Mouse (Mus musculus): ENCODE measurements around the gene Myo16.

Gene Myo16

DNA sequence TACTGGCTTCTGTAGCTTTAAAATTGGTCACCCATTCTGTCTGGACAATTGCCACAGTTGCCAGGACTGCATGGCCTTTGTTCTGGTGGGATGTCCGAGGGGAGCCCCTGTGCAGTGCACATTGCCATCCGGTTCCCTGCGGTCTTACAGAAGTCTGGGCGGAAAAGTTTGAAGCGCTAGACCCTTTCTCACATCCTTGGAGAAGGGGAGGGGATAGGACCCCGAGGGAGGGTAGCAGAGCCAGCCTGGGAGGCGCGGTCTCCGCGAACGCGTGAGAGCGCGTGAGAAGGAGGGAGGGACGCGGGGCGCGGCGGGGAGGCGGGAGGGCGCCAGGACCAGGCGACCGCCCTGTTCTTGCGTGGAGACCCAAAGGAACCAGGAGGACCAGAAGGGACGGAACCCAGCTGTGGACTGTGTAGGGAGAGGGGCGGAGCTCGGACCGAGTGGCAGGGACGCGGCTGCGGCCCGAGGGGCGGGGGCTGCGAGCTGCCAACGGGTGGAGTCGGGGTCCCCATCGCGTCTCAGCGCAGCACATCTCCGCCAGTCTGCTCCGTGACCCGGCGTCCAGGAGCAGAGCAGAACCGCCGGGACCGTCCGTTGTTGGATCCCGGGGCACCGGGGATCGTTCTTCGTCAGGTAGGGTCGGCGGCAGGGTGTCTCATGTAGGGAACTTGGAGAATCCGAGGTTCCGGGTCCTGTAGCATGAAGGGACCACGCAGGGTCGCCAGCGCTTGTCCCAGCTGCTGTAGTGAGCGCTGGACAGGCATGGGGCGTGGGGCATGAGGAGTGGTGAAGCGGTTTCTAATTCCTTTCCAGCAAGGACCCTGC is at the start of gene Myo16:
Gene Myo16, plus strand, starts transcription at position 301 of the 828 bp plus-strand sequence.
- DNase-seq (ENCODE audit: low read depth, low spot score): peak; percentile 40

DNA sequence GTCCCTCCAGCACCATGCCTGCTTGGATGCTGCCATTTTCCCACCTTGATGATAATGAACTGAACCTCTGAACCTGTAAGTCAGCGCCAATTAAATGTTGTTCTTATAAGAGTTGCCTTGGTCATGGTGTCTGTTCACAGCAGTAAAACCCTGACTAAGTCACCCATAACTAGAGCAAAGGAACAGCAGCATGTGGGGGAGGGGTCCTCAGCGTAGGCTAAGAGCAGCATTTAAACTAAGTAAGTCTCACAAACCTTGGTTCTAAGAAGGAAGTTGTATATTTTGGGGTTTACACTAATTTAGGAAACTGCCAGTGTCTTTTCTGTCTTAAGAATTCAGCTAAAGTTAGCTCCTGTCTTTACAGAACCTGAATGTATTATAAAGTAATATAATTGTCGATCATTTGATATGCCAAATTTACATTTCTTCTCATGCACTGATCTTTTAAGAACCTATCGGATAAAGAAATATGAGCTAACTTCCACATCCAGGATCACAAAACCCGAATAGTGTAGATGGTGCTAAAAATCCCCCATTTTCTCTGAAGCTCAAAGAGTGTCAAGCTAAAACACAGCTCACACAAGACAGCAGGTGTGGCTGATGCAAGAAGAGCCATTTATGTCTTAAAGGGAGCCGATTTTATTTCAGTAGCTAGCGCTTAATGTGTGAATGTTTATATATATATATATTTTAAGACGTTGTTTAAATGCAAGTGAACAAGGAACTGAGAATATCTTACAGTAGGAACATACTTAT is 45.0 kb upstream of the Myo16 start:
- DNase-seq (ENCODE audit: low read depth, low spot score): no peak

DNA sequence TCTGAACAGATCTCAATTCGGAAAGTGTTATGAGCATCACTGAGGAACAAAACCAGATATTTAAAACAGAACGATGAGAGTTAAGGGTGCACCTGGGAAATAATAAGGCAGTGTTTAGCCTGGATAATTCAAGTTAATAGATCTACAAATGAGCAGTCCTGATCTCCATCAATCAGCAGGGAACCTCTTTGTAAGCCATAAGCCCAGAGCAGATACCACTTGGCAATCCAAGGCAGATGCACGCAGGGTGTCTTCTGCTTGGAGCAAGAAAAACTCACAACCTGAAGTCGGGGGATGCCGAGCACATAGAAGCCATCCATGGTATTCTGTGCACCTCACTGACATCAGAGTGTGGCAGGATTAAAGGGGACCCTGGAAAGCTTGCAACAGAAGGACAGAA is 31.0 kb upstream of the Myo16 start:
- no peak for DNase-seq (ENCODE audit: low read depth, low spot score)

DNA sequence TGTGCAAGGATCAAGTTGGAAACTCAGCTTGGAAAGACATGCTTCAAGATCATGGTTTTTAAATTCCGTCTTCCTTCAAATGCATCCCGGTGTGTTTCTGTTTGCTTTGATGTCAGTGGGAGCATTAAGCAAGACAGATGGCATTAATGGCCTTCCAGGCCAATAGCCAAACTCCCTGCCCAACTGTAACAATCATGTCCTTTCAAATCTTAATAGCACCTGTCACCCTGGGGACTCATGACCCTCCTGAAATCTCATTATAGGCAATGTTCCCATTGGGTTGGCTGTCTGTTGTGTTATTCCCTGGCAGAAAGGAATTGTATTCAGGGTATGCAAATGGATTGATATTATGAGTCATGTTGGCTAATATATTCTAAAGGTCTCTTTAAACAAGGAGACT is 30.3 kb upstream of the Myo16 start:
- DNase-seq (ENCODE audit: low read depth, low spot score): no peak

DNA sequence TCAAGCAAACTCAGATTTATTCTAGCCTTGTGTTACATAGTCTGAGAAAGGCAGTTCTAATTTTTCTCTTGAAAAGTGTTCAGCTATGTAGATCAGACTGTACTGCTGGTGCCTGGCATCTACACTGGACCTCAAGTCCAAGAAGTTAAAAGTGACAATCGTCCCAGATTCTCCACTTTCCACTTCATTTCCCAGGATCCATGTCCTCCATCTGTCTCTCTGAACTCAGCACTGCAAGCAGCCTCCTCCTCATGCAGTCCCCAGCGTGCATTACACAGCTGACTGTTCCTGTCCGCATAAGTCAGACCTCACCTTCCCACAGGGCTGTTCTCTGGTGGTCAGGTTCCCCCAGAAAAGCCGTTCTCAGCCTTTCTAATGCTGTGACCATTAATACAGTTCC is 28.0 kb upstream of the Myo16 start:
- no peak for DNase-seq (ENCODE audit: low read depth, low spot score)

DNA sequence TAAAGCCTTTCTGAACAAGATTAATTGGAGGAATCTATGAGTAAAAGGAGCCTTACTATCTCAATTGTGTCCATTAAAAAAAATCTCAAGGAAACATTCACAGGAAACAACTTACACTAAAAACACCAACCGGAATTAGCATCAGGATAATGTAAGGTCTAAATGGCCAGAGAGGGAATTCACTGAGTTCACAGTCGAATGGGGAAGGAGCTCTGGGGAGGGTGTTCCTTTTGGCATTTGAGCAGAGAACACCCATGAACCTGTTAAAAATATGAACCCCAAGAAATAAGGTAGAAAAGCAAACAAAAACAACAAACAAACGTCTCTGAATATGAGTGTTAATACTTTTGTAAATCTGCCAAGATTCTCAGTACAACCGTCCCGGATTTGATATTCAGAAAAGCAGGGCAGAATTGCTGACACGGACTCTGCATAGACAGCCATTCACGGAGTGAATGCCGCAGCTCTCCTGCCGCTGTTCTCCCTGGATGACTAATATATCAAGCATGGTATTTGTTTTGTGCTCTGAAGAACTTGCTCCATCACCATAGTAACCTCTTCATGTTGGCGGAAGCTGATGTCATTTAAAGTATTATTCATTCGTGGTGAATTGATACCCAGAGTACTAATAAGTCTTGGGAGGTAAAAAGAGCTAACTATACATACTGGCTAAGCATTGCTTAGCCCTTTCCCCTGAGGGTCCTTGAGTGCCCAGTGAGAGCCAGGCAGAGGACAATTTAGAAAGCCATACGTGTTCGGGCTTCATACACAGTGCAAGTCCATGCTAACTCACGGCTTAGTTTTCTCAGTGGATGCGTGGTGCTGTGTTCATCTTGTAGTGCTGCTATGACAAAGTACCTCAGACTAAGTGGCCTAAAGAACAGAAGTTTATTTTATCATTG is 22.9 kb upstream of the Myo16 start:
- no peak for DNase-seq (ENCODE audit: low read depth, low spot score)

DNA sequence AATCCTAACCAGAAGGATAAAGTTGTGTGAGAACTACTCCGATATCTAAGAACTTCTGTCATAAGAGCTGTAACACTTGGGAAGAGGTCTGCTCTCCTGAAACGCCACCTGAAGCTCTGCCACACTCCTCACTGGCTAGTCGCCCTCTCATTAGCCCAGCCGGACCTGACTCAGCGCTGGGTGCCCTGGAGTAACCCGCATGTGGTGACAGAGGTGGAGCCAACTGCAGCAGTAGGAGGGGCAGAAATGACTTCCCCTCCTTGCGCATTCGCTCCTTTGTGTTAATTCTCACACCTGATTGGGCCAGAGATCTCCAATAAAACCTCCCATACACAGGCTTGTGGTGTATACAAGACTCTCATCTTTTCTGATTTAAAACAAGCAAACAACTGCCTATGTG is 14.2 kb upstream of the Myo16 start:
- peak; percentile 9 for DNase-seq (ENCODE audit: low read depth, low spot score)

DNA sequence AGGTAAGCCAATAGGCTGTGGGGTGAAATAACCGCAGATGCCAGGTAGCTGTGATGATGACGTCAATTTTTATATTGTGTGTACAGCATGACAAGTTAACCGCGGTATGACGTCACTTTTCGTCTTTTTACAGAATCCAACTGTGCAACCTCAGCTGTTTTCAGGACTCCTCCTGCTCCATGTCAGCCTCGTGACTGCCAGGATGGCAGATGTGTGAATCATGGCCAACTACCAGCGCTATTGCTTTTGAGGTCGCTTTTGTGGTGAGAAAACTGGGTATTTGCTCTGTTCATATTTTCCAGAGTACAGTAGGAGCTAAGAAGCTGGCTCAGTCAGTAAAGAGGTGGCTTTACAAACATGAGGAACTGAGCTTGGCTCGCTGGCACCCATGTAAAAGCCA is 9.8 kb upstream of the Myo16 start:
- DNase-seq (ENCODE audit: low read depth, low spot score): no peak

DNA sequence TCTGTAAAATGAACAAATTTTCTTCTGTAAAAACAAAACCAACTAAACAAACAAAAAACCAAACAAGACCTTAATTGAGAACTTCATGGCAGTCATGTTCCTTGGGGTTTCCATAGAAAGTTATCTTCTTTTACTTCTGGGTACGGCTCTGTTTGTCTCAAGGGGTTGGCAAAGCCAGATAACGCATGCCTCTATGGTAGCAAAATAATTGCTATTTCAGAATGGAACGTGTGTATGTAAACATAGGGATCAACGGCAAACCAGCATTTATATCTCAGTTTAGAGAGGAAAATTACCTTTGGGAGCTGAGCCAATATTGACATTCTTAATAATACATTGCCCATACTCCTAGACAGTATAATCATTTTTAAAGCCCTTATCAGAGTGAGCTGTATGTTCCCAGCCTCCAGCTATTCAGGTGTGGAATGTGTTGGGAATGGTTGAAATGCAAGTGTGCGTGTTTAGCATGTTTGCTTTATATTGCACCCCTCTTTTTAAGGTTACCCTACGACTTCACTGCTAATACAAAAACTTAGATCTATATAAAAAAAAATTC is 1.9 kb upstream of the Myo16 start:
- no peak for DNase-seq (ENCODE audit: low read depth, low spot score)

DNA sequence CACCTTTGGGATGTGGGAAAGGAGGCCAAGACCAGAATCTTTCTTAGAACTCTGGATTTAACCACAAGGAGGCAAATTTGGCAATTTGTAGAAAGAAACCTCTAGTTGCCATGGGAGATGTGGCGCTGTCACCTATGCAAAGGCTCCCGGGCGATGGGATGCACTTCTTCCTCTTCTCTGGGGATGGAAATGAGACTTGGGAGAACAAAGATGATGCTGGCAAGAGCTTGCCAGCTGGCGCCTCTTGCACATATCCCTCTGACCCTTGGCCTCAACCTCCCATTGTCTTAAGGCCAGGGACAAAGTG is 681 bp downstream of the Myo16 start:
- DNase-seq (ENCODE audit: low read depth, low spot score): peak; percentile 10

DNA sequence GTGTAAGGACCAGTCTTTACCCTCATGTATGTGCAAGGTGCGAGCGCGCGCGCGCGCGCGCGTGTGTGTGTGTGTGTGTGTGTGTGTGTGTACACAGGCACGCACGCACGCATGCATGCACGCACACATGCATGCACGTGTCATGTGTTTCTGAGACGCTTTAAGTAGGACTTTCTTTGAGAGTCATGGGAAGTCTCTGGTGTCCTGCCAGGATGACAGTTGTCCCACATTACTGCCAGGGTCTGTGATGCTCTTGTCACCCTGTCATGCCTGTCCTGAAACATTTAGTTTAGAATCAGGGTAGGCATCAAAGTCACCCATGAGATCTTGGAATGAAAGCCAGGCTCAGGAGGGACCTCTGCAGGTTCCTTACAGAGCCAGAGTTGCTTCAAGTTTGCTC is 1.4 kb downstream of the Myo16 start:
- no peak for DNase-seq (ENCODE audit: low read depth, low spot score)

DNA sequence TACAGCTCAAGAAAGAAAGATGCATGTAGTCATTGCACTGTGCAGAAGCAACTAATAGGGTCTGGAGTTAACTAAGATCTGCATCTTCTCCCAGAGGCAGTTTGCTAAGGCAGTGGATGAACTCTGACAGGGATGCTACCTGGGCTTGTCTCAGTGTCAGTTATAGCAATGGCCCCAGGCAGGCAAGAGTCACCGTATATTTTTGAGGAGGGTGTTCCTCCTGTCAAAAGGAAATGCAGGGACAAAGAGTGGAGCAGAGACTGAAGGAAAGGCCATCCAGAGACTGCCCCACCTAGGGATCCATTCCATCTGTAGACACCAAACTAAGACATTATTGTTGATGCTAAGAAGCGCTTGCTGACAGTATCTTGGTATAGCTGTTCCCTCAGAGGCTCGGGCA is 7.4 kb downstream of the Myo16 start:
- no peak for DNase-seq (ENCODE audit: low read depth, low spot score)

DNA sequence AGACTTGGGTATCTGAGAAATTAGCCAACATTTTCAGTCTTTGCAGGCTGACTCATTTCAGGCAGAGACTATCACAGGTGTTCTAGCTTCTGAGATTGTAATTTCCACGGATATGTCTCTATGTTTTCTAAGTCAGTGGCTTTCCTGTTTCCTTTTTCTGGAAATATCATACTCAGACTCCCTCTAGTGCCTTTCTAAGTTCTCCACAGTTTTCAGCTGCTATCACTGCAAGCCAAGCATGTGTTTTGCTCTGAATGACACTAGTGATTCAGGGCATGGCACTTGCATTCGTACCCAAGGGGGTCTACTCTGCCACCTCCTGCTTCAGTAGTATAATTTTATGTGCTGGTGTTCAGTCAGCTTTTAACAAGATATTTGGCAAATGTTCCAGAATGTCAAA is 11.2 kb downstream of the Myo16 start:
- DNase-seq (ENCODE audit: low read depth, low spot score): no peak

DNA sequence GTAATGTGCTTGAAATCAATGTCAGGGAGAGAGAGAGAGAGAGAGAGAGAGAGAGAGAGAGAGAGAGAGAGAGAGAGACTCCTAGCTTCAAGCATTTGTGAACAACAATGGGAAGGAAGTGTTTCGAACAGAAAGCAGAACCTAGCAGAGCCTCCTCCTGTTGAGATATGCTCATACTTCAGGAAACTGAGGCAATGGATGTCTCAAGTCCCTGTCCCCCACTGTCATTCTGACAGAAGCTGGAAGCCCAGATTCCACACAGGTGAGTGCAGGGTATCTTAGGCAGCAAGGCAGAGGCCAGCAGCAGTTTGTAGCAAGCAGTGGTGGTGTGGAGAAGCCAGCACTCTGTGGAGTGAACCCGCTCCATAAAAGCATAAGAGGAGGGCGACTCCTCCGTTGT is 14.6 kb downstream of the Myo16 start:
- no peak for DNase-seq (ENCODE audit: low read depth, low spot score)

DNA sequence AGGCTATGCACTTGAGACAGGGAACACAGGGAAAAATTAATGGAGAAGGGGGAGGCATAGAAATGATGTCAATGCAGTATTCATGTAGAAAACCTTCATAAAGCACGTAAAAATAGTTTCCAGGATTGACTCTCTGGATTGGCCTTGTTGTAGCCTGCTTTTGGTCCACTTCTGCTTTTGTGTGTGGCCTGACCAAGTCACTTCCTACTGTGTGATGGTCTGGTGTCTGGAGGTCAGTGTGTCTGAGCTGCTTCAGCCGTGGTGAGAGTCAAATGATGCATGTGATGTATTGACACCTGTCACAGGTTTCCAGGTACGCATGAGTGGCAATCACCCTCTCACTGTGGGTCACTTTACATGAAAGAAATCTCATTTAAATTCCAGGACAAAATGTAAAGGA is 16.2 kb downstream of the Myo16 start:
- no peak for DNase-seq (ENCODE audit: low read depth, low spot score)

DNA sequence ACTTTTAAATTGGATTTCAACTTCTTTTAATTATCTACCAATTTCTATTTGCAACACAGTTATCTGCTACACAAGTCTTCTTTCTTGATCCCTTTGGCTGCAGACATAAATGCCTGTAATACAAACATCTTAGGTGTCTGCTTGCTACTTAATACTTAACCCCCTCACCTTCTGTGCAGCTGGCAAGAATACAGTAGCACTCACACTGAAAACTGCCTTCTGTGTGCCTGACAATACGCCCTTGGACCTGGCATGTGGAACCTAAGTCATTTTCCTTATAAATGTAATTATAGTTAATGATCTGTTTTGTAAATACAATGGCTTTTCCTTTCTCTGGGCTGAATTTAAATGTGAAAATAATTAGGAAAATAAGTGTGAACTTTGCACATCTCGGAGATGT is 17.6 kb downstream of the Myo16 start:
- no peak for DNase-seq (ENCODE audit: low read depth, low spot score)

DNA sequence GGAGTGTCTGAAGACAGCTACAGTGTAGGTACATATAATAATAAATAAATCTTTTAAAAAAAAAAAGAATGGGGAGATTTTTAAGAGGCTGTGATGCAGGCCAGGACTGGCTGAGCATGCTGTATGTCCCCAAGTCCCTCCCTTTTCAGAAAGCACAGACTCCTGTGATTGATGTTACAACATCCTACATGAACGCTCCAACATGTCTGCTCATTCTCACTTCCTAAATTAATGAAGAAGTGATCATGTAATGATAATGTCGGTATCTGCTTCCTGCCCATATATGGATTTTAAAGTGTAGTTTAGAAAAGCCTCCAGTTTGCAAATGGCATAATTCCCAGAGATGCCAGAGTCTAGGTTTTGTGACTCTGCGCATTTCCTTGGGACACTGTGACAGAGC is 18.6 kb downstream of the Myo16 start:
- no peak for DNase-seq (ENCODE audit: low read depth, low spot score)

DNA sequence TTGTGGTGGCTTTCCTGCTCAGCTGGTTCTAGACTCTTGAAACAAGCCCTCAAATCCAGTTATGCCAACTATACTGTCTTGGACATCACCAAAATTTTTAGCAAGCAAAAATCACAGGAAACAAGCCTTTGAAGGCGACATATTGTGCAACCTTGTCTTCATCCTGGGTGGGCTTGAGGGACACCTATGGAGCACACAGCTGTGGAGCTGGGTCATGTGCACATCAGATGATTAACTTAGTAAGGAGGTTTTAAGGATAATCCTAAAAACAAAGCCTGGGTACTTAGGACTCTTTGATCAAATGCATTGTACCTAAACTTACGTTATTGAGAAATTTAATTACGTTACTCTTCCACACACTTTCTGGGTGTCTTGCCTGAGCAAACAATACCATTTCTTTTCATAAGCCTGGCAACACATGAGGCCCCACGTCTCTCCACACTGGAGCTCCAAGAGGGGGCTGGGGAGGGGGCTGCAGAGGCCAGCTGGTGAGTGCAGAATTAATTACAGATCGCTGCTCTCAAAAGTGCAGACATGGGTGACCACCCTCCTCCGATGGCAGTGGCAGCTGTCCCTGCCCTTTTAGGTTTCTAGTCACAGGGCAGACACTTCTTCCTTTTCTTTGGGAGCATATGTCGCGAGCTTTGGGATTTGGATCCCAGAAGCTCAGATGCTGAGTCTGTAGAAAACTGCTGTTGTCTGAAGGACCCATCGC is 19.5 kb downstream of the Myo16 start:
- no peak for DNase-seq (ENCODE audit: low read depth, low spot score)

DNA sequence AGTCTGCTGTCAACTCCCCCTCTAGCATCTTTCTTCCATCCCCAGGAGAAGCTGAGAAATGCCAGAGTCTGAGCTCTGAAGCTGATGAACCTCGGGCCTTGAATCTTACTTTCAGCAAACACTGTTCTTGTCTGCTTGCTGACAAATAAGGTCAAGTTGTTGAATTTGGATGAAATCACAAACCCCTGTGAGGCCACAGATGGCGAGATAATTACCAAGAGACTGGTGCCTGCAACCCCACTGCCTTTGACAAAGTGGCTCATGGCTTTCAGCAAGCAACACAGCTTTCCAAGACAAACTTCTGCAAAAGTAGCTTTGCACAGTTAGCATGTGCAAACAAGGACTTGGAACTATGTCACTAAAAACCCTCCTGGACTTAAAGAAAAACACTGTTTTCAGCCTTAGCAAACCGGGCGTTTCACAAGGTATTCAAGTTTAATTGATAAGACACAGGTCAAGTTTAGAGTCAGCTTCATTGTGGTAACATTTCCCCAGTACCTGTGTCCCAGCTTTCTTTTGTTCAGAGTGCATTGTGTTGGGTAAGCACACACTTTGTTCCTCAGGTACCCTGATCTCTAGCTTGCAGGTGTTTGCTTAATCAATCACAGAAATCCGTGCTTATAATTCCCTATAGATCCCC is 20.6 kb downstream of the Myo16 start:
- no peak for DNase-seq (ENCODE audit: low read depth, low spot score)

DNA sequence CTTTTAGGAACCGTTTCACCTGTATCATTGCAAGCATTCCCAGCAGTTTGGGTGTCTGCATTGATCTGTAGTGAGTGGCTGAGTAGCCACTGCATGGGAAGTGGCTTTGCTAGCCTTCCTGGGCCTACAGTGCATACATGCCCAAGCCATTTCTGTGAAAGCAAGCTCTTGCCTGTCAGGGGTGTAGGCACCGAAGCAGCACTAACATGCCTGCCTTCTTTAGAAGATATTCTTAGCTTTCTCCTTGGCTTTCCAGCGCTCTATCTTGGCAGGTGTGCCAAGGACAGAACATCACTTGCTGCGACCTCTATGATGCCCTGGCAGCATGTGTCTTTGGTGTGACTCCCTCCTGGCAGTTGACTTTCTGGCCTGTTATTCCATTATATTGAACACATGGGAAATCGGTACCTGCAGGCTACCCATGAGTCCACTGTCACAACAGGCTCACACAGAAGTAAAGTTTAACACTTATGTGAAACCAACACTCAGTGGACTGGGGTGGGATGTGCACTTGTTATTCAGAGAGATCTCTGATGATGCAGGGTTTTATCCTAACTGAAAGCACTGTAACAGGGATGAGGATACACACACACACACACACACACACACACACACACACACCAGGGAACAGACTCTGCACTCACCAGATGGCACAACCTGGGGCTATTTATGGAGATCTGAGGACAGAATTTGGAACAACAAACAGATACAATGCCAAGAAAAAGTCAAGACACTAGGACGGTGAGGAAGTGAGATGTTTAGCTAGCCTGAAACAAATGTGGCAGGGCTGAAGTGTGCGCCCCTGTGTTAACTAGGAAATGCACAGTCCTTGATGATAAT is 21.4 kb downstream of the Myo16 start:
- no peak for DNase-seq (ENCODE audit: low read depth, low spot score)
